Mouse (Mus musculus) left cerebral cortex, postnatal 25 days (tissue): ENCODE measurements around the gene Evi5l. TPM values are rescaled to one million over a fixed set of nuclear protein-coding genes. Genes with fewer than 3 reads are reported as not detected.
A peak's percentile ranks its signal among the peaks of the same experiment; 100 is the strongest.

Experiments
- DNase-seq, 2 experiments: peaks; one replicate each; pipeline ENCODE4 v3.0.0; 2022; ENCODE audit warnings: low spot score in 2 of 2, mixed read lengths in 1 of 2
- intact Hi-C: fragments of 180-260 bp; cut with DNase I; formaldehyde crosslinking; loops from one replicate; pipeline ENCODE4 v1.15.1; 2025
- total RNA-seq, 2 experiments: library from RNA; stranded (reverse); gene quantifications; 2 replicates each; pipeline ENCODE4 v1.2.3; 2021

Gene Evi5l
- total RNA-seq, 2 experiments from 2014 or later, result 106 to 108 TPM

DNA sequence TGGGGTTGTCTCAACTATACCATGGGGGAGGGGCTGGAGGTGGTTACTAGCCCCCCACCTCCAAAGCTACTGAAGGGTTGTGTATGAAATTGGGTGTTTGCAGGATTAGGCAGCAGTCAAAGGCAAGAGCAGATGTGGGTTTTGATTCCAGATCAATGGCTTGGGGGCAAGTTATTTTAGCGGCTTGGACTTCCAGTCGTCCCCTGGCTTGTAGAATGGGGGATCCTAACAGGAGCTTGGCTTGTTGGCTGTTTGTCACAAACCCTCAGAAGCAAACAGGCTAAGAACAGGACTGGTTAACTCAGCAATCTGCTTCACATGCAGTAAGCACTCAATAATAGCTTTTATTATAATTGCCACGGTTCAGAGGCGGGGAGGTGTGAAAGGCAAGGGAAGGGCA lies 91.0 kb downstream of the Evi5l start:
- DNase-seq, result no peak
- intact Hi-C loops, result loop anchor here (5.0 kb wide), 2 partner anchors 40 to 420 kb away; partner anchors contain the start of gene Prr36

DNA sequence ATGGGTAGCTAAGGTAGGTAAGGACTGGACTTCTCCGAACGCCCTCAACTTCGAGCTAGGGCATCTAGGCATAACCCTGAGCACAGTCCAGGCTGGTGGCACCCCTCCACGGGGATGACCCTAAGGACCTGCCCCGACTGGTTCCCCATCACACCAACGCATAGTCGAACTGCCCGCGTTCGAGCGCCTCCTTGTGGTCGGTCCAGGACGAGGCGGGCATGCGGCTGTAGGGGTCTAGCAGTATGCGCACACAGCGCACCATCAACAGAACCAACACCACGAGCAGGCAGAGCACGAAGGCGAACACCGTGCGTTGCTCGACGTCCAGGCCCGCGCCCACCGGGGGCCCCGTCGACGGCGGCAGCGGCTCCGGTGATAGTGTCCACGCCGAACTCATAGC lies 91.9 kb downstream of the Evi5l start:
- DNase-seq, result peak; percentile 77 to 86
- intact Hi-C loops, result loop anchor here (5.0 kb wide), 2 partner anchors 41 to 419 kb away; partner anchors contain the start of gene Prr36

DNA sequence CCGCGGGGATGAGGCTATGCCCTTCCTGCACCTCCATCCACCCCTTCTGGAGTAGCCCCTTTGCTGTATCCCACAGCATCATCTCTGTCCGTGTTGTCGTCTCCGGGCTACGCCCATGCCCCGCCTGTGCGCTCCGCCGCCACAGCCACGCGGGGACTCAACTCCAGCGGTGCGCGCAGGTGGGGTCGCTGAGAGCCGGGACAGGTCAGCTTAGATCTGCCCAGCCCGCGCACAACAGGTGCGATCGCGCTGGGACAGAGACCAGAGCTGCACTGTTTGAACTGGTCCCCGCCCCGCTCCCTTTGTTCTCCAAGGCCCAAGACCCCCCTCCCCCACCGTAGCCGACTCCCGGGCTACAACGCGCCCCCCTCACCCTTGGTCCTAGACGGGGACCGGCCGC lies 92.3 kb downstream of the Evi5l start:
- intact Hi-C loops, result loop anchor here (5.0 kb wide), 2 partner anchors 41 to 419 kb away; partner anchors contain the start of gene Prr36
- peak in 1 of 2 experiments; percentile 56 for DNase-seq

DNA sequence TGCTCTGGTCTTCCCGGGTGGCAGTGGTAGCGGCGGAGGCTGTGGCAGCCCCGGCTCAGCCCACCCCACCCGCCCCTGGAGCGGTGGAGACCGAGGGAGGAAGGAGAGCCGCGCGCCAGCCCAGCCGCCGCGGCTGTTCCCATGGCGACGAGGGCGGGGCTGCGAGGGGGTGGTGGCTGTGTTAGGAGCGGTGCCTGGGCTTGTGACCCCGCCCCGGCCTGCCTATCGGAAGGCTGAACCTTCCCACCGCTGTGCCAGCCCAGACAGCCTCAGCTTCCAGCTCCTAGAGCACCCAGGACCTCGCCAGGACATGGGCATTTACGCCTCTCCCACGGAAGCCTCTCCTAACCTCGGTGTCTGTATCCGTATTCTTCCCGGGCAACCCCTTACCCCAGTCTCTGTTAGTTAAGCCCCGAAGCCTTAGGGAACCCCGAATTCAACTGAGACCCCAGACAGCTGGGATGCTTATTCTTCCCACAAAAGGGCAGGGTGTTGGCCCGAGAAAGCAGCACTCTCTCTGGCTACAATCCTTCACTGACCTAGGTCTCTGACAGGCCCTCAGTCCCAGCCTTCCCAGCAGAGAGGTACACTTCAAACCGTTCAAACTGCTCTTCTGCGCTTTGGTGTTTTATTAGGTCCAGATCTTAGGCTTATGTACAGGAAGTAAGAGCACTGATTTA lies 92.9 kb downstream of the Evi5l start, which contains the start of gene Ctxn1:
Ctxn1 (minus strand) TSS at position 150 of the 680 bp plus-strand sequence.
- DNase-seq, result peak; percentile 91 to 94
- intact Hi-C loops, result loop anchor here (5.0 kb wide), 2 partner anchors 42 to 418 kb away; partner anchors contain the start of gene Prr36

DNA sequence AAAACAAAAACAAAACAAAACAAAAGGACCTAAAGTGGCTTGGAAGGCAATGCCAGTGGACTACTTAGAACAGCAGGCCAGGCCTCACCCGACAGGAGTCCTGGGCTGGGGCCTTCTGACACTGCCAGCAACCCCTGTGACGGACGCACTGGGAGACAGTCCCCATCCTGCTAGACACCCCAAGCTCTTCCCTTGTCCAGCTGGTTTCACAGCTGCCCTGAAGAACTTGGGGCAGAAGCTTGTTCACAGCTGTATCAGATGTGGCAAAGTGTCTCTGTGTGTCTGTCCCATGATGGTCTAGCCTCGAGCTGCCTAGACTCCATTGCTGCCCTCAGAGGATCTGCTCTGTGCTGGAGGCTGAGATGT lies 93.4 kb downstream of the Evi5l start:
- DNase-seq, result no peak
- intact Hi-C loops, result loop anchor here (5.0 to 10.0 kb wide), 3 partner anchors 42 to 418 kb away; partner anchors contain the start of gene Prr36

Other genes starting within 250 kb of the Evi5l start
- under 1 TPM; 0.50 to 0.57 TPM for gene Cd209b, start 239.7 kb upstream of the Evi5l start, total RNA-seq
- gene Cd209c, start 211.8 kb upstream of the Evi5l start, total RNA-seq, result under 1 TPM in 1 of 2 experiments, not detected in 1; 0.21 TPM
- under 1 TPM in 1 of 2 experiments, not detected in 1; 0.48 TPM for gene Cd209f, start 60.7 kb upstream of the Evi5l start, total RNA-seq
- gene Cd209g, start 32.5 kb upstream of the Evi5l start, total RNA-seq, result not detected
- gene Prr36, start 50.9 kb downstream of the Evi5l start, total RNA-seq, result 10 to 100 TPM; 37.7 to 41.3 TPM
- gene Lrrc8e, start 60.3 kb downstream of the Evi5l start, total RNA-seq, result not detected
- gene Map2k7, start 72.2 kb downstream of the Evi5l start, total RNA-seq, result 10 to 100 TPM; 85.7 to 87.5 TPM
- under 1 TPM; 0.23 to 0.57 TPM for gene Gm49320, start 72.3 kb downstream of the Evi5l start, total RNA-seq
- gene Tgfbr3l, start 81.6 kb downstream of the Evi5l start, total RNA-seq, result 1 to 10 TPM; 6.4 to 7.8 TPM
- 10 to 100 TPM; 32.4 to 33.2 TPM for gene Snapc2, start 86.5 kb downstream of the Evi5l start, total RNA-seq
- 100 to 1,000 TPM; 607 to 649 TPM for gene Ctxn1, start 92.7 kb downstream of the Evi5l start, total RNA-seq
- gene Timm44, start 109.3 kb downstream of the Evi5l start, total RNA-seq, result 10 to 100 TPM; 60.4 to 66.8 TPM
- 10 to 100 TPM; 21.8 to 28.1 TPM for gene Ccl25, start 158.6 kb downstream of the Evi5l start, total RNA-seq
- gene Elavl1, start 158.8 kb downstream of the Evi5l start, total RNA-seq, result 10 to 100 TPM; 72.2 to 76.6 TPM